Mouse (Mus musculus): Measurements from ENCODE around the gene Irgm2. TPM values are rescaled to one million over a fixed set of nuclear protein-coding genes. Genes with fewer than 3 reads are reported as not detected.

Irgm2 gene
- total and polyA plus RNA-seq, 2 experiments from 2014 or later, result 0.80 to 1.8 TPM

- Histone ChIP-seq H3K27ac (no peak overlapping the region), H3K9ac (replicated peaks; ENCODE audit: low read length) (no peak overlapping the region), H3K36me3 (ENCODE audit: insufficient read depth, low read length) (no peaks in the 10 kb centered on the region), H3K4me2 (ENCODE audit: low read depth, low read length) (no peak overlapping the region), H3K27me3 (ENCODE audit: insufficient read depth, low read length) (no peaks in the 10 kb centered on the region), H3K4me1 (ENCODE audit: insufficient read depth, low read length) (no peaks in the 10 kb centered on the region), H3K4me3 (ENCODE audit: low read length) (no peak overlapping the region), H3K9me3 (ENCODE audit: low read length) (no peaks in the 10 kb centered on the region)
- TF ChIP-seq CTCF (IDR thresholded peaks at IDR 0.05; ENCODE audit: low read depth), result peak; percentile 51
- 21% methylated on average over 6 of the region's 6 CpGs for WGBS
- ATAC-seq, result no peak
- DNase-seq (ENCODE audit: low spot score), result no peak
Observed at GRCm38 (mm10) chr11:58235152-58235551, 35.7 kb downstream of the Irgm2 start.

- Histone ChIP-seq H3K27ac (no peak overlapping the region), H3K36me3 (ENCODE audit: insufficient read depth, low read length) (no peaks in the 10 kb centered on the region), H3K4me2 (ENCODE audit: low read depth, low read length) (peak overlapping the region; percentile 49), H3K9ac (replicated peaks; ENCODE audit: low read length) (peak overlapping the region; percentile 50), H3K4me3 (ENCODE audit: low read length) (peak overlapping the region; percentile 41), H3K4me1 (ENCODE audit: insufficient read depth, low read length) (no peaks in the 10 kb centered on the region), H3K9me3 (ENCODE audit: low read length) (no peaks in the 10 kb centered on the region), H3K27me3 (ENCODE audit: insufficient read depth, low read length) (no peaks in the 10 kb centered on the region)
- peak; percentile 93 for ATAC-seq
- WGBS, result 2% methylated on average over 37 of the region's 37 CpGs
- TF ChIP-seq CTCF (IDR thresholded peaks at IDR 0.05; ENCODE audit: low read depth), result peak; percentile 56
- DNase-seq (ENCODE audit: low spot score), result peak; percentile 67
Observed at GRCm38 (mm10) chr11:58238840-58239791, 39.7 kb downstream of the Irgm2 start.

DNA sequence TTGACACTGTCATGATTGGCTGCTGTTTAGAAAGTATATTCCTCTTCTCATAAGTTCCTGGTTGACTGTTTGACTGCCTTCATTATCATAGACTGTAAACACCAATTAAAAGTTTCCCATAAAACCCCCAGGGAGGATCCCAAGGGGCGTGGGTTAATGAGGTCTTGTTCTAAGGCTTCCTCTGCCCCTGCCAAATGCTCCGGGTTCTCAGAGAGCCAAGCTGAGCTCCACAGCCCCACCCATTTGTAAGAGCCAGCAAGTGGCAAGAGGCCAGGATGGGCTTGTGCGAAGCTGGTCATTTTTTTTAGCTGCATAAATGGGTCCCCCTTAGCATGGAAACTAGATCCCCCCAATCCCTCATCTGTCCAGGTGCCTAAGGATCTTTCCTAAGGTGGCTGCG lies 47.9 kb downstream of the Irgm2 start:
- H3K4me3 ChIP-seq (ENCODE audit: low read length), result no peak overlapping the region
- no peak overlapping the region for H3K27ac ChIP-seq
- no peaks in the 10 kb centered on the region for H3K36me3 ChIP-seq (ENCODE audit: insufficient read depth, low read length)
- H3K27me3 ChIP-seq (ENCODE audit: insufficient read depth, low read length), result no peaks in the 10 kb centered on the region
- ATAC-seq (no peak), DNase-seq (ENCODE audit: low spot score) (peak; percentile 17)
- no peak overlapping the region for H3K9ac ChIP-seq (replicated peaks; ENCODE audit: low read length)
- H3K9me3 ChIP-seq (ENCODE audit: low read length), result no peaks in the 10 kb centered on the region
- no peak overlapping the region for H3K4me2 ChIP-seq (ENCODE audit: low read depth, low read length)
- WGBS, result 35% methylated on average over 4 of the region's 4 CpGs
- H3K4me1 ChIP-seq (ENCODE audit: insufficient read depth, low read length), result no peaks in the 10 kb centered on the region
- TF ChIP-seq CTCF (IDR thresholded peaks at IDR 0.05; ENCODE audit: low read depth), result no peak

DNA sequence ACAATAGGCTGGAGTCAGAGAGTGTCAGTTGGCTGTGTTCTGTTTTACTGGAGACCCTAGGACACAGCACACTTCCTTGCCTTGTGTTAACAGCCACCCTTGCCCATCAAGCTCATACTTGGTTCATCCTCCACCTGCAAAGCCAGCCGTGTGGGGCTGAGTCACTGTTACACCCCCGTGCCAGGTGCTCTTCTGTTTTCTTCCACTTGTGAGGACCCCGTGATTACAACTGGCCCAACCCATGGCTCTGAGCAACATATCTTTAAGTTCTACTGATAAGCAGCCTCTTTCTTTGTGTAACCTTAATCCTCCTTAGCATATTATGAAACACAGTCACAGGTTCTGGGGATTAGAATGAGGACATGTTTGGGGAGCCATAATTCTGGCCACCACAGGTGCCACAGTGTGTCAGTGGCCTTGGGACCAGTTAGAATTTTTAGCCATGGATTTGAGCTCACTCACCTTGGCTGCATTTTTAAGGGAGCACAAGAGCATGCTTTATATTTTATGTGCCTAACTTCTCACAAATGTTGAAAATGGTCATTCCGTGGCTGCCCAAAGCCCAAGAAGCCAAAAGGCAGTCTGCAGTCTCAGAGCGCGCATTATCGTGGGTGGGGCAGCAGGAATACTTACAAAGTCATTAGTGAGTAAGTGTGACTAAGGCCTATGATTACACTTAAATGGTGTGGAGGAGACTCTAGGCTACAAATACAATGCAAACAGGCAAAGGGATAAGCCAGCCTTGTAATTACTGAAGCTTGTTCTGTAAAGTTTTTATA lies 50.0 kb downstream of the Irgm2 start:
- WGBS, result 87% methylated on average over 7 of the region's 7 CpGs
- no peak overlapping the region for H3K27ac ChIP-seq
- no peaks in the 10 kb centered on the region for H3K36me3 ChIP-seq (ENCODE audit: insufficient read depth, low read length)
- no peak overlapping the region for H3K4me2 ChIP-seq (ENCODE audit: low read depth, low read length)
- no peaks in the 10 kb centered on the region for H3K27me3 ChIP-seq (ENCODE audit: insufficient read depth, low read length)
- no peak overlapping the region for H3K4me3 ChIP-seq (ENCODE audit: low read length)
- ATAC-seq (no peak), DNase-seq (ENCODE audit: low spot score) (no peak)
- H3K4me1 ChIP-seq (ENCODE audit: insufficient read depth, low read length), result no peaks in the 10 kb centered on the region
- H3K9me3 ChIP-seq (ENCODE audit: low read length), result no peaks in the 10 kb centered on the region
- H3K9ac ChIP-seq (replicated peaks; ENCODE audit: low read length), result no peak overlapping the region
- no peak for TF ChIP-seq CTCF (IDR thresholded peaks at IDR 0.05; ENCODE audit: low read depth)

GRCm38 (mm10) chr11:58250550-58250949 lies 51.1 kb downstream of the Irgm2 start:
- Histone ChIP-seq H3K9ac (replicated peaks; ENCODE audit: low read length) (no peak overlapping the region), H3K4me1 (ENCODE audit: insufficient read depth, low read length) (no peaks in the 10 kb centered on the region), H3K4me2 (ENCODE audit: low read depth, low read length) (no peak overlapping the region), H3K36me3 (ENCODE audit: insufficient read depth, low read length) (no peaks in the 10 kb centered on the region), H3K4me3 (ENCODE audit: low read length) (no peak overlapping the region), H3K27me3 (ENCODE audit: insufficient read depth, low read length) (no peaks in the 10 kb centered on the region), H3K27ac (no peak overlapping the region), H3K9me3 (ENCODE audit: low read length) (no peaks in the 10 kb centered on the region)
- TF ChIP-seq CTCF (IDR thresholded peaks at IDR 0.05; ENCODE audit: low read depth), result no peak
- no peak for DNase-seq (ENCODE audit: low spot score)
- no peak for ATAC-seq
- 75% methylated on average over 5 of the region's 5 CpGs for WGBS

GRCm38 (mm10) chr11:58254411-58254810 lies 55.0 kb downstream of the Irgm2 start:
- no peak overlapping the region for H3K4me2 ChIP-seq (ENCODE audit: low read depth, low read length)
- no peaks in the 10 kb centered on the region for H3K9me3 ChIP-seq (ENCODE audit: low read length)
- H3K4me1 ChIP-seq (ENCODE audit: insufficient read depth, low read length), result no peaks in the 10 kb centered on the region
- no peaks in the 10 kb centered on the region for H3K36me3 ChIP-seq (ENCODE audit: insufficient read depth, low read length)
- no peaks in the 10 kb centered on the region for H3K27me3 ChIP-seq (ENCODE audit: insufficient read depth, low read length)
- DNase-seq (ENCODE audit: low spot score) (no peak), ATAC-seq (no peak)
- no peak overlapping the region for H3K4me3 ChIP-seq (ENCODE audit: low read length)
- H3K9ac ChIP-seq (replicated peaks; ENCODE audit: low read length), result no peak overlapping the region
- H3K27ac ChIP-seq, result no peak overlapping the region
- whole genome bisulfite sequencing, result 93% methylated on average over 3 of the region's 3 CpGs
- no peak for TF ChIP-seq CTCF (IDR thresholded peaks at IDR 0.05; ENCODE audit: low read depth)

Data from hindbrain, postnatal 0 days (tissue).